2 mouse cellular contexts compared by ENCODE assay signal in the genomic region with DNA sequence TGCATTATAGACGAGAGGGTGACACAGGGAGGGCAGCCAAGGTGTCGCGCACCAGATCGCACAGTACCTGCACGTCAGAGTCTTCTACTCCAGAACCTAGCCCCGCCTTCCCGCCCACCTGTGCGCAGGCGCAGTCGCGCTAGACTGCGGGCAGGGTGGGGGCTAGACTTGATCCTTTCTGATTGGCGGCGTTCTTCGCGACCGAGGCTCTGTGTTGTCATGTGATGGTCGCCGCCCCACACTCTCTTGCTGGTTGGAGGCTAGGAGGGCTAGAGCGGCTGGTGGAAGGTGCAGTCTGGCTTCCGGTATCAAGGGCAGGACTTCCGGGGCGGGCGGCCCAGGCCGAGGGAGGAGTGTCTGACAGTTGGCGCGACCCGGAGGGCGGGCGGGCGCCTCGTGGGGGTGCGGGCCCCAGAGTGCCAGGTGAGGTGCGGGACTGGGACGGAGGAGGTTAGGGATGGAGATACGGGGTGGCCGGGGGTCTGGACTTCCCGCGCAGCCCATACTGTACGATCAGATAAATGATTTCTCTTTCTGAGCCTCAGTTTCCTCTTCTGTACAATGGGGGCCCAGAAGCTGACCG.
TF ChIP-seq lines count a peak whose summit lies in the region.

A gene (minus strand): TSS at position 288 of the 583 bp plus-strand sequence.
A gene (plus strand): TSS at position 303 of the 583 bp plus-strand sequence.

TF ChIP-seq in C2C12, 6 proteins besides CTCF, POLR2A, EP300 and RAD21 (continued from another document):
- no peak for TF ChIP-seq CEBPB (IDR thresholded peaks at IDR 0.05; ENCODE audit: low read depth)
- no peak for TF ChIP-seq MYOG (IDR thresholded peaks at IDR 0.05; ENCODE audit: control insufficient read depth, extremely low read depth, insufficient read length)

TF ChIP-seq in myocyte, 11 proteins besides CTCF, POLR2A, EP300 and RAD21 (continued from another document):
- TF ChIP-seq TCF3 (IDR thresholded peaks at IDR 0.05; ENCODE audit: insufficient read length, low read depth) (no peak), E2F4 (IDR thresholded peaks at IDR 0.05; ENCODE audit: insufficient read depth) (no peak), USF1 (IDR thresholded peaks at IDR 0.05; ENCODE audit: low read depth) (peak; percentile 81), SRF (IDR thresholded peaks at IDR 0.05; ENCODE audit: control insufficient read depth, insufficient read length, low read depth) (peak; percentile 35), TCF12 (IDR thresholded peaks at IDR 0.05; ENCODE audit: insufficient read depth, poor library complexity, severe bottlenecking) (no peak), MYOD1 (IDR thresholded peaks at IDR 0.05; ENCODE audit: control insufficient read depth in 1 of 3, insufficient read length in 2 of 3, low read depth in 2 of 3) (peak in 1 of 3 experiments; percentile 3), REST (IDR thresholded peaks at IDR 0.05; ENCODE audit: insufficient read depth, insufficient read length) (no peak), CEBPB (IDR thresholded peaks at IDR 0.05; ENCODE audit: insufficient read depth, poor library complexity, severe bottlenecking) (no peak)
